Mouse (Mus musculus): ENCODE results near the gene Epm2aip1.

- TF ChIP-seq CTCF (IDR thresholded peaks at IDR 0.05; ENCODE audit: control insufficient read depth, insufficient read depth, insufficient read length), result no peak
- TF ChIP-seq MAX (IDR thresholded peaks at IDR 0.05), result no peak
- no peak for TF ChIP-seq MYOD1 (IDR thresholded peaks at IDR 0.05; ENCODE audit: control insufficient read depth, insufficient read length, low read depth)
- TF ChIP-seq USF1 (IDR thresholded peaks at IDR 0.05; ENCODE audit: low read depth), result no peak
- no peak for TF ChIP-seq MYOG (IDR thresholded peaks at IDR 0.05; ENCODE audit: control insufficient read depth, extremely low read depth, insufficient read length)
Observed at GRCm38 (mm10) chr9:111289294-111289831, 17.6 kb downstream of the Epm2aip1 start.

Data from C2C12 (cell line).